Mouse (Mus musculus) forebrain, embryonic 10.5 days (tissue): Measurements from ENCODE around the gene Lsm14b. TPM values are rescaled to one million over a fixed set of nuclear protein-coding genes. Genes with fewer than 3 reads are reported as not detected.

ENCODE experiments used
- DNase-seq: peaks from one replicate; pipeline ENCODE4 v3.0.0-alpha.2; 2017; ENCODE audit warnings: low spot score; ENCODE audit errors: extremely low spot score
- H3K27ac ChIP-seq: fragments of 300-500 bp; sonication (generic); 2 replicates; pipeline ENCODE4 v1.5.1; 2016; ENCODE audit warnings: mild to moderate bottlenecking
- H3K27me3 ChIP-seq: fragments of 300-500 bp; sonication (generic); 2 replicates; pipeline ENCODE4 v1.6.1; 2016; ENCODE audit warnings: mild to moderate bottlenecking; ENCODE audit not compliant: poor library complexity, severe bottlenecking
- H3K36me3 ChIP-seq: fragments of 300-500 bp; sonication (generic); replicated peaks from 2 replicates; pipeline ENCODE4 v1.6.1; 2016; ENCODE audit warnings: mild to moderate bottlenecking, moderate library complexity
- H3K4me1 ChIP-seq: fragments of 300-500 bp; sonication (generic); 2 replicates; pipeline ENCODE4 v1.6.1; 2016
- H3K4me3 ChIP-seq: fragments of 300-500 bp; sonication (generic); 2 replicates; pipeline ENCODE4 v1.5.1; 2016; ENCODE audit warnings: mild to moderate bottlenecking, moderate library complexity
- H3K9me3 ChIP-seq: fragments of 300-500 bp; sonication (generic); 2 replicates; pipeline ENCODE4 v1.6.1; 2016; ENCODE audit warnings: mild to moderate bottlenecking, moderate library complexity
- WGBS: fragments of 180-500 bp; shearing (Covaris S2); methylation state at CpG from one replicate; pipeline ENCODE4 v1.1.7; 2016; 5-methylcytosine and 5-hydroxymethylcytosine counted together
- polyA plus RNA-seq: library from polyadenylated mRNA; unstranded; fragments of >200 nt; fragmentation: Nextera tagmentation; extraction: Ambion mirVana; gene quantifications from 2 replicates; pipeline ENCODE4 v1.2.1, GENCODE M21; 2016

The Lsm14b gene
- polyA plus RNA-seq, 1 experiment from 2014 or later: 8.9 TPM

- no peak overlapping the region for H3K4me3 ChIP-seq
- 68% methylated on average over 3 of the region's 3 CpGs for WGBS
- no peaks in the 10 kb centered on the region for H3K27me3 ChIP-seq
- peaks cover 50% of the 10 kb centered on the region for H3K36me3 ChIP-seq
- no peaks in the 10 kb centered on the region for H3K9me3 ChIP-seq
- no peak overlapping the region for H3K27ac ChIP-seq
- DNase-seq: no peak
- no peaks in the 10 kb centered on the region for H3K4me1 ChIP-seq
These were observed 52.8 kb downstream of the Lsm14b start for GRCm38 (mm10) chr2:180077622-180078021.

DNA sequence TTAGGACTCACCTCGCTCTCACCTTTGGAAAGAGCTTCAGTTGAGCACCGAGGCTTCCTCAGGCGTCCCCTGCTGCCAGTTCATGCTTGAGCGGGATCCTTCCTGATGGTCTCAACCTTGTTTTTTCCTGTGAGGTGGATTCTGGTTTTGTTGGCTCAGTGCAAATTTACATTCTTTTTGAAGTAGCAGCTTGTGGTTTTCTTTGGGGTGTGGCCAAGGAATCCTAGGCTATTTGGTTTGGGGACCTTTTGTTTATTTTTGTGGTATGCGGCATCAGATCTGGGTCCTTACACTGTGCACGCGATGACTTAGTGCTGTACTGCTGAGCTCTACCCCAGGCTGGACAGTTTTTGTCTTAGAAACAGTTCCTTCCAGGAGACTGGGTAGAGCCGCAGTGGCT is 55.9 kb downstream of the Lsm14b start:
- 95% methylated on average over 8 of the region's 8 CpGs for WGBS
- Histone ChIP-seq H3K4me1 (peaks cover 11% of the 10 kb centered on the region), H3K4me3 (no peak overlapping the region), H3K9me3 (no peaks in the 10 kb centered on the region), H3K36me3 (peaks cover 68% of the 10 kb centered on the region), H3K27ac (no peak overlapping the region), H3K27me3 (no peaks in the 10 kb centered on the region)
- DNase-seq: no peak

DNA sequence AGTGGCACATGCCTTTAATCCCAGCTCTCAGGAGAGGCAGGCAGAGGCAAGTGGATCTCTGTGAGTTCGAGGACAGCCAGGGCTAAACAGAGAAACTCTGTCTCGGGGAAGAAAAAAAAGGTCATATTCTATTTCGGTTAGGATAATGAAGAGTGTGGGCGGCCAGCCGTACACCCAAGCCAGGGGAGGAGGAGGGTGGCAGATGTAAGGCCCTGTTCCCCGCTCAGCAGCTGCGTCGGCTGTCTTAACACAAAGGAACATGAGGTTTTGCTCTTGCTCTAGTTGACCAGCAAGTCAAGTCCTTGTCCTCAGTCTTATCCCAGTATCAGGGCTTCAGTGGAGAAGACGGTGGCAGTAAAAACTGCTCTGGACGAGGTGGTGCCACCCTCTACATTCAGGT is 58.3 kb downstream of the Lsm14b start:
- no peaks in the 10 kb centered on the region for H3K27me3 ChIP-seq
- WGBS: 92% methylated on average over 10 of the region's 10 CpGs
- DNase-seq: no peak
- H3K36me3 ChIP-seq: peaks cover 74% of the 10 kb centered on the region
- H3K27ac ChIP-seq: no peak overlapping the region
- no peak overlapping the region for H3K4me3 ChIP-seq
- H3K9me3 ChIP-seq: no peaks in the 10 kb centered on the region
- H3K4me1 ChIP-seq: peaks cover 16% of the 10 kb centered on the region

DNA sequence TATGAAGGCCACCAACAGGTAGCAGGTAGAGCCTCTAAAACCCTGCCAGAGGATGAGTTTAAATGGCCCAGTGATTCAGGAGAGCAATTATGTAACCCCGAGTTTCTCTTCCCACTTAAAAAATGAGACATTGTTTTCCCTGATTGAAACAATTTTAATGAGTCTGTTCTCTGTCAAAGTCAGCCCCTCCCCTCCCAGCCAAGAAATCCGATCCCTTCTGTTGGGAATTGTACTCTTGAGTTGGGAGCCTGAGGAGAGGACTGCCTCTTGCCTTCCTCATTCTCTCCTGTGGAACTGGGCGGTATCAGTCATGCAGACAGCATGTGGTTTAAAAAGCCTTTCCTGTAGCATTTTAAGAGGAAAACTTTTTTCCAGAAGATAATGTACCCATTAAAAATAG is 59.8 kb downstream of the Lsm14b start:
- no peaks in the 10 kb centered on the region for H3K9me3 ChIP-seq
- no peaks in the 10 kb centered on the region for H3K27me3 ChIP-seq
- H3K4me3 ChIP-seq: no peak overlapping the region
- 53% methylated on average over 3 of the region's 3 CpGs for WGBS
- peaks cover 59% of the 10 kb centered on the region for H3K36me3 ChIP-seq
- peaks cover 22% of the 10 kb centered on the region for H3K4me1 ChIP-seq
- no peak for DNase-seq
- no peak overlapping the region for H3K27ac ChIP-seq

Other genes starting within 250 kb of the Lsm14b start
- gene Taf4, start 48.3 kb upstream of the Lsm14b start, polyA plus RNA-seq: 3.6 and 4.2 TPM in 2 replicates
- gene Psma7, start 17.4 kb downstream of the Lsm14b start, polyA plus RNA-seq: 856 and 905 TPM in 2 replicates
- 7.0 TPM in 2 replicates for gene Ss18l1, start 17.5 kb downstream of the Lsm14b start, polyA plus RNA-seq
- 34.0 and 35.2 TPM in 2 replicates for gene Mtg2, start 45.6 kb downstream of the Lsm14b start, polyA plus RNA-seq
- 1.1 and 1.3 TPM in 2 replicates for gene Hrh3, start 79.5 kb downstream of the Lsm14b start, polyA plus RNA-seq
- gene Osbpl2, start 94.3 kb downstream of the Lsm14b start, polyA plus RNA-seq: 23.9 and 26.2 TPM in 2 replicates
- 271 and 281 TPM in 2 replicates for gene Adrm1, start 146.5 kb downstream of the Lsm14b start, polyA plus RNA-seq
- gene Lama5, start 200.9 kb downstream of the Lsm14b start, polyA plus RNA-seq: 10.7 and 11.2 TPM in 2 replicates
- 560 and 577 TPM in 2 replicates for gene Rps21, start 232.4 kb downstream of the Lsm14b start, polyA plus RNA-seq
- 9.2 and 12.0 TPM in 2 replicates for gene Cables2, start 248.5 kb downstream of the Lsm14b start, polyA plus RNA-seq